Mouse (Mus musculus) granulocyte monocyte progenitor cell, adult 5-6 weeks (primary cell): ENCODE data around the gene Lgr6. TPM values are rescaled to one million over a fixed set of nuclear protein-coding genes. Genes with fewer than 3 reads are reported as not detected.

Experiments
- ATAC-seq: replicated peaks from 2 replicates; pipeline ENCODE4 v1.8.0; 2016; ENCODE audit warnings: mild to moderate bottlenecking, moderate TSS enrichment, inconsistent platforms; ENCODE audit not compliant: poor library complexity, severe bottlenecking
- total RNA-seq, 2 experiments: library from RNA; stranded (forward) in 1 of 2; stranded (reverse) in 1 of 2; fragments of 200-712, 200-1000 nt in 1 of 2; fragments of >200 nt in 1 of 2; fragmentation: Nextera tagmentation in 1 of 2; gene quantifications; 2 replicates each; pipeline ENCODE4 v1.2.3; 2014 to 2017

Gene Lgr6
- total RNA-seq, 2 experiments from 2014 or later, result not detected

DNA sequence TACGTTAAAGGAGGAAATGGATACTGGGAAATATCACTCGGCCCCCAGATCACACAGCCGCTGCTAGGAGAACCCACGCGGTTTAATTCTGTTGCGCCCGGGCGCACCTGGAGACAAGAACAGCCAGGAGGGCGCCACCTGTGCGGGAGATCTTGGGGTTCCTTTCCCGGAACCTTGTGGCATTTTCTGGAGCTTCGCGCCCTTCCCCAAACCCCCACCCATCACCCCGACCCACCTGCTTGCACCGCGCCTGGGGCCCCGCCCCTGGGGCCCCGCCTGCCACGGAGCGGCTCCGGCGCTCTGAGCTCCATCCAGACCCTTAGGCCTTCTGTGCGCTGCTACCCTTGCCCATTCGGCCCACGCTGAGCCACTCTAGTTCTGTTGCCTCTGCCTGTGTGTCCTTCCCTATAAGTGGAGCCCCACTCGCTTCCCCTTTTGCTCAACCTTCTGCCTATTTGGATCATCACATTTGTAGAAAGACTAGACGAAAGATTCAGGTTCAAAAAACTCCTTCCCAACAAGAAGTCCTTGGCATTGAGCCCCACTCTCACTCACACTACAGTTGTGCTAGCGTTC lies 19.7 kb downstream of the Lgr6 start:
- peak; percentile 83 for ATAC-seq

DNA sequence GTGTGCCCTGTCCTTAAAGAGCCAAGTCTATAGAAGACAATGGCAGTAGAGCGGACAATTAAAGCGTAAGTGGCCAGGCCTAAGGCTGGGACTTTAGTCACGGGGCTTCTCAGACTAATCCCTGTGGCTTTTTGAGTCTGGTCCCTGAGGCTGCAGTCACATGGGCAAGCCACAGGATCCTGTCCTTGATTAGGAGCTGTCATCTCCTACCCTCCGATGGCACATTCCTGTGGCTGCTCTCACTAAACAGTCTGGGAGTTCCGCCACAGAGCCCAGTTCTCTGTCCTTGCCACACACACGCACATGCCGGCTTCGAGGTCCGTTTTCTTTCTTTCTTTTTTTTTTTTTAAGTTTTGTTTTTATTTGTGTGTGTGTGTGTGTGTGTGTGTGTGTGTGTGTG lies 21.6 kb downstream of the Lgr6 start:
- no peak for ATAC-seq

DNA sequence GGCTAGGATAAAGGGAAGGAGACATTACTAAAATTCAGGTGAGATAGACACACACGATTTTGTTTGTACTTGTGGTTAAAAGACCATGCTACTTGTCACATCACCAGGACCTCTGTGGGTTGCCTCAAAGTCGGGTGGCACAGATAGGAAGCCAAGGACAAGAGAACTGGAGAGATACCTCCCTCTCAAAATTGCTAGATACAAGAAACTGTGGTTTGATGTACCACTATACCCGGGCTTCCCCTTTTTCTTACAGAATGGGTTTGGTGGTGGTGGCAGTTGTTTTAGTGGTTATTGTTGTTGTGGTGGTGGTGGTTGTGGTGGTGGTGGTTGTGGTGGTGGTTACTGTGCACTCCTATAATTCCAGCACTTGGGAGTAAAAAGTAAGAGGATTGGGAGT lies 22.8 kb downstream of the Lgr6 start:
- no peak; the same call in 1 of the 2 replicates for ATAC-seq

DNA sequence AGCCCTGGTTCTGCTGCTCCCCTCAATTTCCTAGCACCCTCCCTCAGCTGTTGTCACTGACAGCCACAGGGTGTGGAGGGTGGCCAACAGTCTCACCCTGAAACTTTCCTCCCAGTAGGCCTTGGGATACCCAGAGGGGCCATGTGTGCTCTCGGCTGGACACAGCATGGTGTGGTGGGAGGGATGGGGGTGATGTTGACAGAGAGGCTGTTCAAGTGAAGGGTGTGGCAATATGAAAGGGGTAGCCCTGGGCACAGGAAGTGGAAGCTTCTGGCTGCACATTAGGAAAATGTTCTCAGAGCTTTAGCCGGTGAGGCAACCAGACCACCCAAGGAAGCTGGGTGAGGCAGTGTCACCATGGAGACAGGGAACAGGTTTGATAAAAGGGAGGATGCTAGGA lies 26.1 kb downstream of the Lgr6 start:
- peak; percentile 66 for ATAC-seq

DNA sequence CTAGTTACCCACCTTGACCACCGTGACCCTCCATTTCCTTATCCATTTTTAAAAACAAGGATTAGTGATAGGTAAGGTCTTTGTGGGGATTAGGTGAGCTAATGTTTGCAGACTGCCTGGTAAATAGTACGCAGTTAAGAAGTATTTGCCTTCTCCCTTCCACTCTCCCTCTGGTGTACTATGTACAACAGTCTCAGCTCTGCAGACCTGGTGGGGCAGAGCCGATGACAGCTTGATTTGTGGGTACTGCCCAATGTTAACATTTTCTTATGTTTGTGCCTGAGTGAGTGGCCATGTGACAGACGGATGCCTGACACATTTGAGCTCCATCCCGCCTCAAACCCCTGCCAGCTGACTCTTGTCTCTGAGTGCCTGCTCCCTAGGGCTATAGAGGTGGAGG lies 28.6 kb downstream of the Lgr6 start:
- no peak for ATAC-seq

DNA sequence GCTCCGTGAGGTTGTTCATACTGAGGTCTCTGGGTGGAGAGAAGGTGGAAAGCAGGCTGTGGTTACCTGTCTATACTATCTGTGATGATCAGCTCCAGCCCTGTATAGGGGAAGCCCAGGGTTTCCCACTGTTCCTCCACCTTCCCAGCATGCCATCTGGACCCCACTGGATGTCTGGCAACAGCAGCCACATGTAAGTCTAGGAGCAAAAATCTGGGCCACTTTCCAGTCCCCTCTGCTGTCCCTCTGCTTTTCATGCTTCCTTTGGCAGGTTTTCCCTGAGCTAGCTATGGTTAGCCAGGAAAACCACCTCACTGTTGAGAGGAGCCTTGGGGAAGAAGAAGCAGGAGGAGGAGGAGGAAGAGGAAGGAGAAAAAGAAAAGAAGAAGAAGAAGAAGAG lies 29.8 kb downstream of the Lgr6 start:
- no peak for ATAC-seq

DNA sequence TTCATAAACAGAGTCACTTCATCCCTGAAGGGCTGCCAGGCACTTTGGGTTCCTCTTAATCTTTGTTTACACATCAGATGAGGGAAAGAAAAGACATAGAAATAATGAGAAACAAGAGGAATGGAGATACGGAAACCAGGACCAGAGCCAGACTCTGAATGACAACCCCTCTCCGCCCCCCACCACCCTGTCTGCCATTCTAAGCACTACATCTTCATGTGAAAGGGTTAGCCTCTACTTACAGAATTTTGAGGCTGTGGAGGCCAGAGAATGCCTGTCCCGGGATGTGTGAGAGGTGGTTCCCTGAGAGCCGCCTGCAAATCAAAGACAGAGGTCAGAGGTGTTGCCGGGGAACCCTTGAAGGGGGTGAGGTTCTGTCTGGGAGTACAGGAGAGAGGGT lies 32.4 kb downstream of the Lgr6 start:
- no peak for ATAC-seq

DNA sequence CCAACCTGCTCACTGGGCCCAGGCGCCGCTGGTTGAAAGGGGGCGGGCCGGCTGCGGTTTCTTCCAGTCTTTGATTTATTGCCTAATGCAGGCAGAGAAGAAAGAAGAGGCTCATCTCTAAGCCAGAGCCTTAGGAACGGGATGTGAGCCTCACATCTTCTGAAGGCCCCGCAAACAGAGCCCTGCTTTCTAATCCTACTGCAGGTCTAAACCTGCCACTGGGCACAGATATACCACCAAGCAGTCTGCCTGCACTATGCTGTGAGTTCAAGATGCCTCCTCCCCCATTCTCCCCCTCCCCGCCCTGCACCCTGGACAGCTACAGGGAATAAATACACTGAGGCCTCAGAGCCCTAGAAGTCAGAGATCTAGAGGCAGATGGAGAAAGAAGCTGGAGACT lies 35.2 kb downstream of the Lgr6 start:
- ATAC-seq, result 0 out of 2 replicates have a peak, but pooled peaks have one; percentile 27

DNA sequence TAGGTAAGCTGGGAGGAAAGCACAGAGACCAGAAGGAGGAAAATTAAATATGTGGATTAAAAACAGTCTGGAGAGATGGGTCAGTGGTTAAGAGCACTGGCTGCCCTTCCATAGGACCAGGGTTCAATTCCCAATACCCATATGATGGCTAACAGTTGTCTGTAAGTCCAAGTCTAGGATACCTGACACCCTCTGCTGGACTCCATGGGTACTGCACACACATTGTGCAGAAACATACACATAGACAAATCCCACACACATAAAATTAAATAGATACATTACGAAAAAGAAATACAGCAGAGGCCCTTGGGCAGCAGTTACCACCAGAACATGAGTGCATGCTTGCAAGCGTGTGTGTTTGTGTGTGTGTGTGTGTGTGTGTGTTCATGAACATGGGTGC lies 40.6 kb downstream of the Lgr6 start:
- no peak for ATAC-seq

DNA sequence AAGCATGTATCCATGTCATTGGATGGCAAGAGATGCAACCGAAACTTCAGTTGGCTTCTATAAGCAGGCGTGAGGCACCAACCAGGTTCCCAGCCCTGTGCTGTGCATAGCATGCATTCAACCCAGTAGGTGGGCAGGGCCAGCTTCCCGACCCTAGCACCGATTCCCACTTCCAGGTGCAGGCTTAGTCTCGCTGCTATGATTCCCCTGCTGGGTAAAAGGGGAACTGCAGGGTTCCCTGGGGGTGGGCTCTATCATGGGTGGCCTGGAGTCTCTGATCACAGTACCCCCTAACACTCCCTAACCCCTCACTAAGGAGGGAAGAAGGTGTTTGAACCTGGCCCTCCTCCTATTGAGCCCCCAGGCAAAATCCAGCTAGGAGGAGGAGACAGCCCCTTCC lies 42.1 kb downstream of the Lgr6 start:
- peak; percentile 39; the same call in 1 of the 2 replicates for ATAC-seq

DNA sequence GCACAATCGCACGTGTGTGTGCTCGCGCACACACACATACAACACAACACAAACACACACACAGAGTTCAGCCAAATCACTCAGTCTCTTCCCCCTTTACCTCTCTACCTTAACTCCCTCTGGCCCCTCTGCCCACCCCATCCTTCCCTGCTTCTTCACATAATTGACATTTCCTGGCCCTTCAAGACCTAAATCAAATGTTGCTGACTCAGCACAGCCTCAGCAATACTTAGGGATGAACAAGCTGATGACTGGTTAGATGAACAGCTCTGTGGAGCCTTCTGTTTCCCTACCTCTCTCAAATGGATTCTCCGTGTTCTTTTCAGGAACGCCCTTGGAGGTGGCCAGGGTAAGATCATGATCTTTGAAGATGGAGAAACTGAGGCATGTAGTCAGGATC lies 43.8 kb downstream of the Lgr6 start:
- no peak for ATAC-seq

DNA sequence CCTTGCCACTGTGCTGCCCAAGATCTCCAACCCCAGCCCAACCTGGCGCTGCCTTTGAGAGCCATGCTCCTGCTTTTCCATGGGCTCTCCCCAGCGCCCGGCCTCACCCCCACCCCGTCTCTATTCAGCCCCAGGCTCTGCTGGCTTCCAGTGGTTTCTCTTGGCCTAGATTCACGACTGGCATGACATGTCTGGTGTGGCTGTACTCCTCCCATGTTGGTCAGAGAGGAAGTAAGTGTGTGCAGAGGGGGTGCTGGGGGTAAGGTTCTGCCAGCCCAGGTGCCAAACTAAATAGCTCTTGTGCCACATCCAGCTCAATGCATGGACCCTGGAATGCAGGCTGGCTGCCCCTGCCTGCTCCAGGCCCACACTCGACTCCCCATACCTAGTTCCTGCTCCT lies 44.9 kb downstream of the Lgr6 start:
- peak; percentile 37 for ATAC-seq

DNA sequence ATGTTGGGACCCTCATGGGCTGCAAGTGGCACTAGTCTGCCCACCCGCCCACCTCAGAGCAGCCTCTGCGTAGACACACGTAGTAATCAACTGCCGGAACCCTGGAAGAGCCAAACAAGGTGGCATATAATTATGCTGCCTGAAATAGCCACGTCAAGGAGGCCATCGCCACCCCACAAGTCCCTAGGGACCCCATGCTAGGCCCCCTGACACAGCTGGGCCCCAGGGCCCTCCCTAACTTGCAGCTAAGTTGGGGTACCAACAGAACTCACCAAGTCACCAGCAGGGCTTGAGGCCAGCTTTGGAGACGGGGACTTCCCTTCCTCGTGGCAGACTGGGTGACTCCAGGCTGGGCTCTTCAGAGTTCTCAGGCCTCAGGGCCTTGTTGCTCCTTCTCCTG lies 48.2 kb downstream of the Lgr6 start:
- no peak for ATAC-seq

DNA sequence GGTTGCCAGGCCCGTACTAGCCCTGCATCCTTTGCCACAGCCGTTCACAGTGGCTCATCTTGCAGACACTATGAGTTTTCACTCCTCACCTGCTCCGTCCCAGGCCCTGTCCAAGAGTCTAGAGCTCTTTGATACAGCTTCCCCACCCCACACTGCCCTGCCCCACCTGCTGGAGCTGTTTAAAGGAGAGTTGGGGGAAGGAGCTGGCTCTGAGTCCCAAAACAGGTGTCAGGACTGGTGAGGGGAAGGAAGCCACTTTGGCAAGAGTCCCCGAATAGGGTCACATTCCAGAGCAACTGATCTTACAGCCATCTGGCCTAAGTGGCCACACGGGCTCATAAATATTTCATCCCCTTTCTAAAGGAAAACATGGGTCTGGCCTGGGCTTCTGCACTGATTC lies 51.0 kb downstream of the Lgr6 start:
- ATAC-seq, result no peak

DNA sequence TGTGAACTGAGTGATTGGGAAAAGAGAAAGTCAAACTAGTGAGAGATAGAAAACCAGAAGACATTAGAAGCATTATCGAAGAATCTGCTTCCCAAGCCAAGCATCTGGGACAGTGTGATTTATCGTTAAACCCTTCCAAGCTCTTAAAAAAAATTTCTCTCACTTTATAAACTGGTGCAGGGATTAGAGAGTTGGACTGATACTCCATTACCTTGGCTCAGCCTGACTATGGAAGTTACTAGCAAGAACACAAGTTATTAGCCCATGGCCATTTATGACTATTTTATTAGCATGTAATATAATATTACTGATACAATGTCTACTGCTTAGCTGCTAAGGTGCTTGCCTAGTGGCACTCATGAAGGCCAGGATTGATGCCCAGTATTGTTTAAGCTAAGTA lies 60.6 kb downstream of the Lgr6 start:
- no peak for ATAC-seq

DNA sequence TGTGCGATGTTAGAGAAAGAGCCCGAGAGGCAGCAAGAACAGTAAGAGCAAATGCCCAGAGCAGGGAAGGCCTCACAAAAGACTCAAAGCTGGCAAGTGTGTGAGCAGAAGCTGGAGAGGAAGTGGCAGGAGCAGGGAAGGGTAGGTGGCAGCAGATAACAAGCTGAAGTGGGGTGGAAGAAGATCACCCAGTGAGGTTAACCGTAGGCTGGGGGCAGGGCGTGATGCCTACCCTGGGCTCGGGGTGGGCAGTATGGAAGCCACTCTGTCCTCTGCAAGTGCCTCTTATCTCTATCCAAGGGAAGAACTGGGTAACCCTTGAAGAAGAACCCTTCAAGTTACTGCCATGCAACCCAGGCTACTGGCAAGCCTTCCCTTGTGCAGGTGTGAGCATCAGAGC lies 68.8 kb downstream of the Lgr6 start:
- ATAC-seq, result no peak

DNA sequence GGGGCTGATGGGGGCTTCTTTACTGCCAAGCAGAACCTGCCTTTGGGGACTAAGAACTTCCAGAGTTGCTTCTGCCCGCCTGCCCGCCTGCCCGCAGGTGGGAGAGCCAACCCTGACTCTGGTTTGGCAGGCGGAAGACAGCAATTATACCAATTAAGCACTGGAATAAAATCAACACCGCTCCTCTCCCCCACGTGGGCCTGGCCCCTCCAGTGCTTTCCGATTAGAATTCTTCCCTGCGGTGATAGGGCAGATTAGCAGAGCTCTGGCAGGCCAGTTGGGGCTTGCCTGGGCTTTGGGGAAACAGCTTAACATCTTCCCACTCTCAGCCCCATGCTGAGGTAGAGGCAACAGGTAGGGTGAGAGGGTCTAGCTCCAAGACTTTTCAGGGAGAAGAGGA lies 72.4 kb downstream of the Lgr6 start:
- no peak for ATAC-seq

DNA sequence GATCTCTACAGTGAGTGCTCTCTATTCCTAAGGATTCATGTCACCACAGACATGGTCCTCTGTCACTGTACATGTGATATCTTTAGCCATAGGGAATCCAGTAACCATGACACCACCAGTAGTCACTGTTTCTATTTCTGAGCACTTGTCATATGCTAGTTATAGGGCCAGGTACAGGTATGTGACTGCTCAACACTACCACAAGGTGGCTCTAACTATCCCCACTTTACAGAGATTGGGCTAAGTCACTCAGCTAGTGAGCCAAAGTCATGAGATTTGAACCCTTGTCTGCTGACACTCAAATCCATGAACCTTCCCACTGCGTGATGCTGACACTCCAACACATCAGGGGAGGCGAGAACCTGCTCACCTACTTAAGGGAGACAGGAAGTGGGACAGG lies 75.0 kb downstream of the Lgr6 start:
- no peak for ATAC-seq

DNA sequence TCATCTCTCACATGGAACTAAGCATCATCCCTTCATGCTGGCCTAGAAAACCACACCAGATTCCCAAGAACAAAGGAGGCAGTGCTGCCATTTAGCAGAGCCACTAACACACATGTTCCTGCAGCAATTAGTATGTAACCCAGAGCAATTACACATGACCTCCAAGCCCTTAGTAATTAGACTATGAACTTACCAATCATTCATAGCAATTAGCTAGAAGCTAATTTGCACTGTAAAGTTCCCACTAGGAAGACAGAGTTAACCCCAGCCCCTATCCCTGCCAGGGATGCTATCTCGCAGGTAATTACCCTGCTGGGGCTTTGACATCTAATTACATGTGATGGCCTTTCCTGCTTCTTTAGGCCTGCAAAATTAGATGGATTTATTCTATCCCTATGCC lies 78.8 kb downstream of the Lgr6 start:
- ATAC-seq, result no peak

DNA sequence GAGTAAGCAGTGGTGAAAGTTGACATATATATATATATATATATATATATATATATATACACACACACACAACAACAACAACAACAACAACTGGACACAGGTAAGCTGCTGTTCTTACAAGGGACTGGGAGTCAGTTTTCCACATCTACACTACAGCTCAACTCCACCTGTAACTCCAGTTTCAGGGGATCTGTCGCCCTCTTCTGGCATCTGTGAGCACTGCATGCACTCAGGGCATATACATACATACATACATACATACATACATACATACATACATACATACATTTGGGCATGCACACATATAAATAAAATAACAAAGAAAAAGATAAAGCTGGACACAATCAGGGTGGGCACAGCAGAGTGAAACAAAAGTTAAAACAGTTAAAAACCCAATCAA lies 81.5 kb downstream of the Lgr6 start:
- ATAC-seq, result no peak

DNA sequence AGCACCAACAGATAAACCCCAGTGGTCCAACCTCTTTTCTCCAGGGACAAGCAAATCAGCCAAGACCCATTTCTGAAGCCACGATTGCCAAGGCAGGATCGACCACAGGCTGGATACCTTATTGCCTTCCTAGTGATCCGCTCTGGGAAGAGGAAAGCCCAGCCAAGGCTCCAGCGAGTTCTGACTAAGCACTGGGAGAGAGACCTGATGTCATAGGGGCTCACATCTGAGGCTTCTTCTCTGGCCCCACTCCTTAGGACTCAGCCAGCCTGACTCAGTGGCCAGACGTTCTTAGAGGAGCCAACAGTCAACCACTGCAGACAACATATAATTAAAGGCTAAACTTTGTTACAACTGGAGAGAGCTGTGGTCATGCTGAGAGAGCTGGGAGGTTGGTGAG lies 83.1 kb downstream of the Lgr6 start:
- ATAC-seq, result no peak

DNA sequence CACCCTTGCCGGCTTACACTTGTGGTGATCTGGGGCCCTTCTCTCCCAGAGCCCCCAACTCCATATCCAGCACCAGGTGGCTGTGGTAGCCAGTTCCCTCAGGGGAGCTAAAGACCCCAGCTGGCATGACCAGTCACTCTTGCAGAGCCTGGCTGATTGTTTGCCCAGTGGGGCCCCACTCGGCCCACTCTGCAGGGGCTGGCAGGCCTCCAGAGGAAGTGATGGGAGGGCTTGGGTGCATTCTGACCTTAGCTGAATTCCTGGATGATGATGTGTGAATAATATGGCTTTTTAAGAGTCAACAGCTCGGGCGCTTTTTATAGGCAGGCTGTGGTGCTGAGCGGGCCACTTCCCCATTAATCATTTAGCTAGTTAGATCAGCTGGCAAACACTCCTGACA lies 84.1 kb downstream of the Lgr6 start:
- ATAC-seq, result no peak

DNA sequence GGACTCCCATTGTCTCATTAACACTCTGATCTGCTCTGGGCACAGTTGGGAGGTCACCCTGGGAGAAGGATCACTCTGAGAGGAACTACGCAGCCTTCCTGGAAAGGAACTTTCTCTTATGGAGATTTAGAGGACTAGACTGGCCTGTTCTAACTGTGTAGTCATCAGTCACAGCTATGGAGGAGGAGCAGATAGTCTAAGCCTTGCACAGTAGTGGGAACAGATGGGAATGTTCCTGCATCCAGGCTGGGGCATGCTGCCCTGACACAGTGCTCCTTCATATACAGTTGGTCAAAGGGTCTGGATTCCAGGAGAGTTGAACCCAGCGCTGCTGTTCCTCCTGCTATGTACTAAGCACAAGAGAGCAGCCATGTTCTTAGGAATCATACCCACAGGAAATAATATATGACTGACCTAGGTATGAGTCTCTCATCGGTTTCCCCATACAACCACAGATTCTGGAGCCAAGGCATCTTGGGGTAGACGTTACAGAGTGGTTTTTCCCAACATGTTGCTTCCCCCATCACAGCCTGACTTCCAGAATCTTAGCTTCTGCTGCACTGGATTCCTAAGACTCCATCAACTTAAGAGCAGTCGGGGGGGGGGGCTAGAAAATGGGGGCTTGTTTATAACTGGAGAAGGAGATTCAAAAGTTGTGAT lies 84.7 kb downstream of the Lgr6 start:
- ATAC-seq, result no peak
